Mouse (Mus musculus) erythroblast, embryonic 14.5 days (primary cell): ENCODE data around the gene Acvr1b.

Experiments
- GATA1 ChIP-seq: IDR thresholded peaks from 2 replicates; pipeline ENCODE4 v1.6.1; 2012; ENCODE audit warnings: low read length, inconsistent platforms, mixed read lengths
- TAL1 ChIP-seq: IDR thresholded peaks from 3 replicates; pipeline ENCODE4 v1.6.1; 2012; ENCODE audit warnings: low read length, inconsistent platforms, mixed read lengths

- no peak for TF ChIP-seq GATA1
- no peak for TF ChIP-seq TAL1
Observed at GRCm38 (mm10) chr15:101187907-101188306, 14.0 kb downstream of the Acvr1b start.
